Mouse (Mus musculus): ENCODE measurements around the gene Bicdl2.
A peak's percentile ranks its signal among the peaks of the same experiment; 100 is the strongest.

Gene Bicdl2

DNA sequence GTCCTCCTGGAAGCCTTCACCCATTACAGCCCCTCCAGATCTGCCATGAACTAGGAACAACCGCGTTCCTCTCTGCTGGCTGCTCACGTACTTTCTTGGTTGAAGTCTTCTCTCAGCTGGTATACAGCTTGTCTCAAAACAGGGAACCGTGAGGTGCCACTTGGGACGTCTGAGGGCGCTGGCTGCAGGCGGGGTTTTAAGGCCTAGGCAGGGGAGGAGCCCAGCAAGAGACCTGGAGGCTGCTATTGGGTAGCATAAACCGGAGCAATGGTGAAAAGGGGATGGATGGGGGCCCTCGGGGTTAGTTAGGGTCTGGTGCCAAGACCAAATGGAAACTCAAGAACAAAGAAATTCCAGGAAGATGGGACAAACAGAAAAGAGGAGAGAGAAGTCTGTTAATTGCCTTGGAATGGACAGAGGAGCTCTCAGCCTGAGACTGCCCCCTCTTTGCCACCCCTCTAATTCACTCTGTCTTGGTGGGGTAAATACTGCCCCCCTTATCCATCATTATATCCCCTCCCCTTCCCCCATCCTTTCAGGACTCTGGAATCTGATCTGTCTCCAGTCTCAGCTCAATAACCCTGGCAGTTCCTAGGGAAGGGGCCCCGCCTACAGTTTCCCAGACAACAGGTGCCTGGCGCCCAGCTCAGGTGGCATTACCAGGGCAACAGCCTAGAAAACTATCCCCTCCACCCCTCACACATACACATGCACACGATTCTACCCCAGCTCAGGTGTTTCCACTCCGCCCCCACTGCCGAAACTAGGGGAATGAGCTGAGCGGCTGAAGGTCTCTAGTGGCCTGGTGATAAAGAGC, 23.8 kb downstream of the Bicdl2 start, which contains the start of gene Cldn9:
TSS of gene Cldn9 (minus strand) at position 171 of the 817 bp plus-strand sequence.
- Histone ChIP-seq H3K9me3 (ENCODE audit: low read length) (no peaks in the 10 kb centered on the region), H3K36me3 (ENCODE audit: insufficient read depth, low read length) (peaks cover 14% of the 10 kb centered on the region), H3K27me3 (ENCODE audit: insufficient read depth, low read length) (peaks cover 46% of the 10 kb centered on the region), H3K4me3 (replicated peaks; ENCODE audit: low read length) (peak within 1 kb of the TSS; percentile 73), H3K4me1 (replicated peaks; ENCODE audit: low read depth, low read length) (peaks cover 67% of the 10 kb centered on the region)
- no peak for TF ChIP-seq NANOG (IDR thresholded peaks at IDR 0.05; ENCODE audit: borderline replicate concordance, low read length)
- no peak for TF ChIP-seq POU5F1 (IDR thresholded peaks at IDR 0.05; ENCODE audit: borderline replicate concordance, low read length)
- no peak for TF ChIP-seq CTCF (conservative IDR thresholded peaks at IDR 0.05; ENCODE audit: low read length)

DNA sequence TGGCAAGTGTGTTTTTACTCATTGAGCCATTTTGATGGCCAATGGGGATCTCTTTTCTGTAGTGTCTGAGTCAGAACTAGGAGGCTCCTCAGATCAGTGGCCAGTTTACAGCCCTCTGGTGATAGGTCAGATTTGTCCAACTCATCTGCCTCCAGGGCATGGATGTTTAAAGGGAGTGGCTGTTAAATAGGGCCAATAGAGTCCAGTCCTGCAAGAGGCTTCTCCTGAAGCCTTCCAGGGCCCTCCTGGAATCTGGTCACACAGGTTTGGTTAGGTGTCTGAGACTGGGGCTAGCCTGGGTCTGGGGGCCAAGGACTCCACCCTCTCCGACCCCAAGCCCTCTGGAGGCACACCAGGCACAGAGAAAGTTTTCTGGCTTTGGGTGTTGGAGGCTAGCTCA, 34.2 kb downstream of the Bicdl2 start:
- TF ChIP-seq NANOG (IDR thresholded peaks at IDR 0.05; ENCODE audit: borderline replicate concordance, low read length): no peak
- TF ChIP-seq POU5F1 (IDR thresholded peaks at IDR 0.05; ENCODE audit: borderline replicate concordance, low read length): no peak
- Histone ChIP-seq H3K36me3 (ENCODE audit: insufficient read depth, low read length) (no peaks in the 10 kb centered on the region), H3K4me1 (replicated peaks; ENCODE audit: low read depth, low read length) (peaks cover 60% of the 10 kb centered on the region), H3K9me3 (ENCODE audit: low read length) (no peaks in the 10 kb centered on the region), H3K4me3 (replicated peaks; ENCODE audit: low read length) (peak overlapping the region; percentile 0; the same call in 1 of the 2 replicates), H3K27me3 (ENCODE audit: insufficient read depth, low read length) (peaks cover 26% of the 10 kb centered on the region)

DNA sequence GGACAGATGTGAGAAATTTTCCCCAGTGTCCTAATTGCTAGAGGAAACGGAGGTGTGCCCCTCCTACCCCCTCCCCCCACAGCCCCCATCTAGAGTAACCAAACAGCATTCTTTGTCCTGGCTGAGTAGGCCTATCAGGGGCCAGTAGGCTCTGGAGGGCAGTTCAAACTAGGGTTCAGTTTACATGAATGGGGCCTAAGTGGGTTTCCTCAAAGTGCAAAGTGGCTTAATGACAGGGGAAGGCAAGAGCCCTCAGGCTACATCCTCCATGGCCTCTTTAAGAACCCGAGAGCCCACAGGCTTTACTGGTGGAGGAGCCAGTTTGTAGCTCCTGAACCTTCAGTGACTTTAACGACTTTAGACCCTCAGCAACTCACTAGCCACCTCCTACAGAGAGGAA, 35.5 kb downstream of the Bicdl2 start:
- H3K9me3 ChIP-seq (ENCODE audit: low read length): no peaks in the 10 kb centered on the region
- TF ChIP-seq CTCF (conservative IDR thresholded peaks at IDR 0.05; ENCODE audit: low read length) (no peak), NANOG (IDR thresholded peaks at IDR 0.05; ENCODE audit: borderline replicate concordance, low read length) (peak; percentile 5; the same call in 1 of the 2 replicates)
- H3K36me3 ChIP-seq (ENCODE audit: insufficient read depth, low read length): no peaks in the 10 kb centered on the region
- peaks cover 28% of the 10 kb centered on the region for H3K27me3 ChIP-seq (ENCODE audit: insufficient read depth, low read length)
- peaks cover 63% of the 10 kb centered on the region for H3K4me1 ChIP-seq (replicated peaks; ENCODE audit: low read depth, low read length)
- no peak overlapping the region for H3K4me3 ChIP-seq (replicated peaks; ENCODE audit: low read length)

DNA sequence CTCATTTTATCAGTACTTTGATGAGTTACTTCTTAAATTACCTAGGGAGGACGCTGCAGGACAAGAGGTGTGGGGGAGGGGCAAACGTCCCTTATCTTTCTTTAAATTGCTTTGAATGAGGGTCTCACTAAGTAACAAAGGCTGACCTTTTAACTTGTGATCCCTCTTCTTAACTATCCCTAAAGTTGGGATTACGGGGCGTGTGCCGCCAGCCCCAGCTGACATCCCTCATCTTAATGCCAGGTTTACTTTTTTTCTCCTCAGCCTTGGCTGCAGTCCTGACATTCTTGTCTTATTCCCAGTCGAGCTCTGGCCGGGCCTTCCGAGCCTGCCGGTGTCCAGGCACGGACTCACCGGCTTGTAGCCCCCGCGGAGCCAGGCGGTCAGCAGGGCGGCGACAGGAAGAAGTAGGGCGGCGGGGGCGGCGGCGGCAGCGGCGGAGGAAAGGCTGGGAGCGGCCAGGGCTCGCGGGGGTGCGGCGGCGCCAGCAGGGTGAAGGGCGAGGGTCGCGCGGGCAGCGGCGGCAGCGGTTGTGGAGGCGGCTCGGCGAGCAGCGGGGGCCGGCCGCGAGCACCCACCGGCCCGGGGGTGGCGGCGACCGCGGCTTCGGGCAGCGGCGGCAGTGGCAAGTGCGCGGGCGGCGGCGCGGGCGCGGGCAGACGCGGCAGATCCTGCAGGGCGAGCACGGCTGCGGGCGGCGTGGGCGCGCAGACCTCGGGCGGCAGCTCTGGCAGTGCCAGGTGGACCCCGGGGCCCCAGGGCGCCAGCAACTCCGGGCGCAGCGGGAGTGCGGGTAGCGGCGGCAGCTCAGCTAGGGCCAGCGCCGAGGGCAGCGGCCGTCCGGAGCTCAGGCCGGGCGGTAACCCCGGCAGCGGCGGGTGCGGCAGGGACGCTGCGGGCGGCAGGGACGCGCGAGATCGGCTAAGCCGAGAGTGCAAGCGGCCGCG, 39.1 kb downstream of the Bicdl2 start:
- Histone ChIP-seq H3K36me3 (ENCODE audit: insufficient read depth, low read length) (no peaks in the 10 kb centered on the region), H3K4me3 (replicated peaks; ENCODE audit: low read length) (peak overlapping the region; percentile 90), H3K9me3 (ENCODE audit: low read length) (no peaks in the 10 kb centered on the region), H3K4me1 (replicated peaks; ENCODE audit: low read depth, low read length) (peaks cover 50% of the 10 kb centered on the region), H3K27me3 (ENCODE audit: insufficient read depth, low read length) (peaks cover 35% of the 10 kb centered on the region)
- no peak for TF ChIP-seq CTCF (conservative IDR thresholded peaks at IDR 0.05; ENCODE audit: low read length)
- TF ChIP-seq POU5F1 (IDR thresholded peaks at IDR 0.05; ENCODE audit: borderline replicate concordance, low read length): no peak
- TF ChIP-seq NANOG (IDR thresholded peaks at IDR 0.05; ENCODE audit: borderline replicate concordance, low read length): no peak

DNA sequence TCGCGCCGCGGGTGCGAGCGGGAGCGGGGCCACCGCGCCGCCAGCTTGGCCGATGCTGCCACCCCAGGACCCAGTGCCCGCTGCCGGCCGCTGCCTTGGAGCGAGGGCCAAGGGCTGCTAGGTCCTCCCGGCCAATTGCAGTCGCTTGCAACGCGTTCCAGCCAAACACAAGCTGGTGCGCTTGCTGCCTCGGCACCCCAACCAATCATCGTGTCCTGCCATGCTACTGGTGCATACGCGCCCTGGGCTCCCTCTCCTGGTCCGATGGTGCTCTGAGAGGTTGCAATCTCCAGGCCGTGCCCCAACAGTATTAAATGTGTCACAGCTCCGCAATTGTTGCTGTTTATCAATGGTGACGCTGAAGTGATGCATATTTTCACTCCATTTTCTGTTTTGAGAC, 39.8 kb downstream of the Bicdl2 start:
- Histone ChIP-seq H3K27me3 (ENCODE audit: insufficient read depth, low read length) (peaks cover 33% of the 10 kb centered on the region), H3K9me3 (ENCODE audit: low read length) (no peaks in the 10 kb centered on the region)
- TF ChIP-seq NANOG (IDR thresholded peaks at IDR 0.05; ENCODE audit: borderline replicate concordance, low read length) (no peak), CTCF (conservative IDR thresholded peaks at IDR 0.05; ENCODE audit: low read length) (peak; percentile 11; the same call in 1 of the 2 replicates), POU5F1 (IDR thresholded peaks at IDR 0.05; ENCODE audit: borderline replicate concordance, low read length) (no peak)

DNA sequence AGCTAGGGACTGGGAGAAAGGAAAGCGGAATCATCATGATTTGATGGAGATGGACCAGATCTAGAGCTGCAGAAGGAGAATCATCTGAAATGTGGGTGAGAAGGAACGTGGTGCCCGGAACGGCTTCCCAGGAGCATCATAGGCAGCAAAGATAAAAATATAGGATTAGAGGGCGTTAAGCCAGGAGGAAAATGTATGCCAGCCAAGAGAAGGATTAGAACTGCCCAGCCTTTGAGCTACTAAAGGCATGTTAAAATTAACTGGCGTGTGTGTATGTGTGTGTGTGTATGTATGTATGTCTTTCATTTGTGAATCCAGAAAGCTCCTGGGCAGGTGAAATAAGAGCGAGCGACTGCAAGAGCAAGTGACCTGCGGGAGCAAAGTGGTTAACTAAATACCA, 43.0 kb downstream of the Bicdl2 start:
- H3K4me3 ChIP-seq (replicated peaks; ENCODE audit: low read length): no peak overlapping the region
- H3K27me3 ChIP-seq (ENCODE audit: insufficient read depth, low read length): peaks cover 38% of the 10 kb centered on the region
- no peak for TF ChIP-seq POU5F1 (IDR thresholded peaks at IDR 0.05; ENCODE audit: borderline replicate concordance, low read length)
- TF ChIP-seq NANOG (IDR thresholded peaks at IDR 0.05; ENCODE audit: borderline replicate concordance, low read length): no peak
- no peak for TF ChIP-seq CTCF (conservative IDR thresholded peaks at IDR 0.05; ENCODE audit: low read length)
- H3K9me3 ChIP-seq (ENCODE audit: low read length): no peaks in the 10 kb centered on the region
- H3K36me3 ChIP-seq (ENCODE audit: insufficient read depth, low read length): no peaks in the 10 kb centered on the region
- peaks cover 28% of the 10 kb centered on the region for H3K4me1 ChIP-seq (replicated peaks; ENCODE audit: low read depth, low read length)

More for the DNA sequence above, 39.8 kb downstream of the Bicdl2 start:
- Histone ChIP-seq H3K36me3 (ENCODE audit: insufficient read depth, low read length) (no peaks in the 10 kb centered on the region), H3K4me3 (replicated peaks; ENCODE audit: low read length) (peak overlapping the region; percentile 90), H3K4me1 (replicated peaks; ENCODE audit: low read depth, low read length) (peaks cover 49% of the 10 kb centered on the region)

DNA sequence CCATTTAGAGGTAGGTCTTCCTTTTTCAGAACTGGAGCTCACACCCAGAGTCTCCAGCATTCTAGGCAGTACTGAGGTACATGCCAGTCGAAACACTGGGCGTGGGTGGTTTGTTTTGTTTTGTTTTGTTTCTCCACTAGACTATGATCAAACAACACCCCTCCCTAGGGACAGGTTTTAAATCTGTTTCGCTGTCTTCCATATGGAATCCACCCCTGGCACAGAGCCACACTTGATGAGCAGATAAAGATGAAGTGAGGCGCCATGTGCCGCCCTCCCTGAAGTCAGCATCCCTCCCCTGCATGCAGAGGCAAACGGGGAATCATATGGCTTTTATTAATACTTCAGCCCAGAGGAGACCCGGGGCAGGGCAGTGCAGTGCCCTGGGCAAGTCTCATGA, 44.4 kb downstream of the Bicdl2 start:
- H3K9me3 ChIP-seq (ENCODE audit: low read length): no peaks in the 10 kb centered on the region
- peak overlapping the region; percentile 23; the same call in 1 of the 2 replicates for H3K4me3 ChIP-seq (replicated peaks; ENCODE audit: low read length)
- H3K27me3 ChIP-seq (ENCODE audit: insufficient read depth, low read length): peaks cover 31% of the 10 kb centered on the region
- no peaks in the 10 kb centered on the region for H3K36me3 ChIP-seq (ENCODE audit: insufficient read depth, low read length)
- H3K4me1 ChIP-seq (replicated peaks; ENCODE audit: low read depth, low read length): peaks cover 22% of the 10 kb centered on the region
- TF ChIP-seq POU5F1 (IDR thresholded peaks at IDR 0.05; ENCODE audit: borderline replicate concordance, low read length) (no peak), NANOG (IDR thresholded peaks at IDR 0.05; ENCODE audit: borderline replicate concordance, low read length) (no peak), CTCF (conservative IDR thresholded peaks at IDR 0.05; ENCODE audit: low read length) (no peak)

DNA sequence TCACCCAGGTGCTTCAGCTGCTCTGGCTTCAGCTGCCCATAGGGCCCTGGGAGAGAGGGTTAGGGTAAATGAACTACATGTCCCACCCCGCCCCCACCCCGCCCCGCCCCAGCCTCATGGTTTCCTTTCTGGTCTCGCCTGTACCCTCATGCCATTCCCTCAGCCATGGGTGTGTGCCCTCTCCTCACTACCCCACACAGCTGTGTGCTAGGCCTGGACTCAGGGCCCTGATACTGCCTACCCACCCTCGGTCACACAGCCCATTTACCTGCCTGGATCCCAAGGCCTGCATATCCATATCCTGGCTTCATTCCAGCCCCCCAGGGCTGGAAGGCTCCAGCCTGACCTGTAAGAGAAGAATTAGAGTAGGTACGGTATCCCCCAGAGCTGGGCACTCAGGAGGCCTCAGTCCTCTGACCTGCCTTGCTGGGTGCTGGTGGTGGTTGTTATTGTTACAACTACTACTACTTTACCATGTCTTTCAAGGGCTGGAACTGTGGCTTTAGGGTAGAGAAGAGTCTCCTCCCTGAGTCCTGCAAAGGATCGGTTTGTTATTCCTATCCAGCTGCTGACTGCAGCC, 45.3 kb downstream of the Bicdl2 start:
- no peak for TF ChIP-seq NANOG (IDR thresholded peaks at IDR 0.05; ENCODE audit: borderline replicate concordance, low read length)
- no peak for TF ChIP-seq CTCF (conservative IDR thresholded peaks at IDR 0.05; ENCODE audit: low read length)
- no peak for TF ChIP-seq POU5F1 (IDR thresholded peaks at IDR 0.05; ENCODE audit: borderline replicate concordance, low read length)

More for the DNA sequence above, 45.3 kb downstream of the Bicdl2 start:
- Histone ChIP-seq H3K36me3 (ENCODE audit: insufficient read depth, low read length) (no peaks in the 10 kb centered on the region), H3K9me3 (ENCODE audit: low read length) (no peaks in the 10 kb centered on the region), H3K27me3 (ENCODE audit: insufficient read depth, low read length) (peaks cover 40% of the 10 kb centered on the region), H3K4me1 (replicated peaks; ENCODE audit: low read depth, low read length) (peaks cover 27% of the 10 kb centered on the region), H3K4me3 (replicated peaks; ENCODE audit: low read length) (no peak overlapping the region)
